Comparison of ENCODE assay signal across 8 mouse cellular contexts in the genomic region with DNA sequence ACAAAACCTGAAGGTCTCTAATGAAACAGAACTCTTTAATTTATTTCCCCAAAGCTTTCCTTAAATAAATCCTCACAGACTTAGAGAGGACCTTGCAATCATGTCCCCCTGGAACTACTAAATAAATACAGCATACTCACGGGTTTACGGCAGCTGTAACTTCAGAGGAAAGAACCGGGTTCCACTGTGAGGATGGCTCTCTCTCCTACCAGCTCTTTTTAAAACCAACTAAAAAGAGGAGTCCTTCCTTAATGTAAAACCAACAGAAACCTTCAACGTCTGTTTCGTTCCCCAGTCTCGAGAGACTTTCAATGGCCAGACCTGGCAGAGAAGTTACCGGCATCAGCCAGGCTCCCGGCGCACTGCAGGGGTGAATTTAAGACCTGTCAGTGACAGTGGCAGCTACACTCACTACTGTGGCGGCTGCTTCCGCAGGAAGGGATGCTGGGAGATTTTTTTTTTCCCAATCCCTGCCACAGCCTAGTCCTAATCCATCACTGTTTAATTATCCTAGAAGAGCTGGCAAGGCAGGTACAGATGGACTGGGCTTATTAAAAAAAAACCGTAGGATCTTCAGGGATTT. TPM values are rescaled to one million over a fixed set of nuclear protein-coding genes. Genes with fewer than 3 reads are reported as not detected.
A peak's percentile ranks its signal among the peaks of the same experiment; 100 is the strongest.
DNase-seq lines count a peak whose midpoint lies in the region; ATAC-seq and TF ChIP-seq lines count a peak whose summit lies in the region.

No protein-coding gene starts in this region.

- no peak overlapping the region for H3K27ac ChIP-seq in lung, embryonic 14.5 days (ENCODE audit: low read depth)
- H3K27ac ChIP-seq in embryonic facial prominence, embryonic 10.5 days (replicated peaks), result peak overlapping the region; percentile 21; the same call in 1 of the 2 replicates
- H3K27ac ChIP-seq in midbrain, embryonic 13.5 days, result peak overlapping the region; percentile 80

- H3K4me3 ChIP-seq in lung, embryonic 14.5 days (ENCODE audit: low read depth, low read length), result peak overlapping the region; percentile 34
- peak overlapping the region; percentile 56 for H3K4me3 ChIP-seq in embryonic facial prominence, embryonic 10.5 days
- peak overlapping the region; percentile 54 for H3K4me3 ChIP-seq in midbrain, embryonic 13.5 days (replicated peaks)

- TF ChIP-seq CTCF in lung, embryonic 14.5 days (IDR thresholded peaks at IDR 0.05; ENCODE audit: low read depth), result no peak

- H3K9ac ChIP-seq in lung, embryonic 14.5 days, result peak overlapping the region; percentile 39
- peak overlapping the region; percentile 75 for H3K9ac ChIP-seq in midbrain, embryonic 13.5 days (replicated peaks)

- peak; percentile 50; the same call in 1 of the 2 replicates for ATAC-seq in lung, embryonic 14.5 days (ENCODE audit: insufficient read depth)
- peak; percentile 80 for ATAC-seq in midbrain, embryonic 13.5 days
- ATAC-seq in monocyte, adult 5-6 weeks (replicated peaks; ENCODE audit: insufficient number of reproducible peaks, low FRiP score, low TSS enrichment, poor library complexity, severe bottlenecking), result no peak

- peaks cover 5% of the 10 kb centered on the region; the same call in 1 of the 2 replicates for H3K4me1 ChIP-seq in lung, embryonic 14.5 days (ENCODE audit: insufficient read depth)
- H3K4me1 ChIP-seq in embryonic facial prominence, embryonic 10.5 days, result peaks cover 22% of the 10 kb centered on the region
- H3K4me1 ChIP-seq in midbrain, embryonic 13.5 days (replicated peaks), result peaks cover 11% of the 10 kb centered on the region

- H3K36me3 ChIP-seq in lung, embryonic 14.5 days (ENCODE audit: insufficient read depth), result no peaks in the 10 kb centered on the region
- no peaks in the 10 kb centered on the region for H3K36me3 ChIP-seq in embryonic facial prominence, embryonic 10.5 days (replicated peaks)
- H3K36me3 ChIP-seq in midbrain, embryonic 13.5 days, result no peaks in the 10 kb centered on the region

- no peaks in the 10 kb centered on the region for H3K27me3 ChIP-seq in lung, embryonic 14.5 days (ENCODE audit: insufficient read depth, low read length)
- peaks cover 10% of the 10 kb centered on the region; the same call in 1 of the 2 replicates for H3K27me3 ChIP-seq in embryonic facial prominence, embryonic 10.5 days (replicated peaks; ENCODE audit: low read depth, poor library complexity, severe bottlenecking)
- no peaks in the 10 kb centered on the region for H3K27me3 ChIP-seq in midbrain, embryonic 13.5 days

- 2% methylated on average over 12 of the region's 12 CpGs for WGBS in lung, embryonic 14.5 days
- WGBS in embryonic facial prominence, embryonic 10.5 days, result 4% methylated on average over 12 of the region's 12 CpGs
- 2% methylated on average over 12 of the region's 12 CpGs for WGBS in midbrain, embryonic 13.5 days

- peak; percentile 65 for DNase-seq in lung, embryonic 14.5 days
- DNase-seq in lung, postnatal 25 days (ENCODE audit: low spot score), result no peak
- DNase-seq in embryonic facial prominence, embryonic 10.5 days (ENCODE audit: low spot score), result peak; percentile 42
- peak; percentile 48 for DNase-seq in heart, postnatal 4 days
- DNase-seq in left cerebral cortex, adult 8-10 months (ENCODE audit: low spot score in 2 of 2), result peak; percentile 43 to 48
- no peak for DNase-seq in natural killer cell, adult 2 months (ENCODE audit: low spot score in 2 of 2)

- H3K4me2 ChIP-seq in lung, embryonic 14.5 days, result peak overlapping the region; percentile 64
- H3K4me2 ChIP-seq in midbrain, embryonic 13.5 days (replicated peaks), result peak overlapping the region; percentile 78

- H3K9me3 ChIP-seq in lung, embryonic 14.5 days (ENCODE audit: low read depth, low read length), result no peaks in the 10 kb centered on the region
- H3K9me3 ChIP-seq in embryonic facial prominence, embryonic 10.5 days, result no peaks in the 10 kb centered on the region
- no peaks in the 10 kb centered on the region for H3K9me3 ChIP-seq in midbrain, embryonic 13.5 days

RNA-seq across cellular contexts. Expression of a gene that starts 39.2 kb away (rescaled TPM):
- polyA plus RNA-seq in lung, embryonic 14.5 days (2014; fragmentation: Nextera tagmentation; extraction: Ambion mirVana), result 3.3 and 4.2 TPM in 2 replicates
- 1.6 and 2.4 TPM in 2 replicates for polyA plus RNA-seq in embryonic facial prominence, embryonic 10.5 days (2016; fragmentation: Nextera tagmentation; extraction: Ambion mirVana)
- 10 to 100 TPM; 12.8 to 14.5 TPM for total RNA-seq in heart, postnatal 4 days (2021)
- 10 to 100 TPM; 52.4 to 61.8 (median 54.5) TPM for total RNA-seq in left cerebral cortex, adult 8-10 months (2022)
- 3.7 and 4.4 TPM in 2 replicates for polyA plus RNA-seq in midbrain, embryonic 13.5 days (2015; fragmentation: Nextera tagmentation; extraction: Ambion mirVana)
- total RNA-seq in monocyte, adult 5-6 weeks (2017), result 21.4 to 51.4 TPM (median 30.0 TPM) in 3 replicates

Comparison
In these comparisons a context has a peak if more than half of its experiments do, and no peak if none do; other contexts are left out.
1. DNase-seq: peak in lung, embryonic 14.5 days (single experiment), embryonic facial prominence, embryonic 10.5 days (single experiment), heart, postnatal 4 days (single experiment) and left cerebral cortex, adult 8-10 months (2 of 2); none in lung, postnatal 25 days (single experiment) and natural killer cell, adult 2 months (0 of 2).
2. Peak in every context shown above with its lines, with median percentiles within 50 percentile points of each other: H3K4me3 ChIP-seq.